Mouse (Mus musculus) cerebellum, adult 2 months (tissue): Measurements from ENCODE around the gene Adamtsl4.

Experiments
- CTCF ChIP-seq: fragments of 200-500 bp; IDR thresholded peaks from 2 replicates; pipeline ENCODE4 v1.5.1; 2011; ENCODE audit warnings: low read depth, mild to moderate bottlenecking, control low read depth, low read length, moderate library complexity, borderline replicate concordance; ENCODE audit not compliant: insufficient read depth
- POLR2A ChIP-seq: fragments of 200-500 bp; IDR thresholded peaks from 2 replicates; pipeline ENCODE4 v1.6.1; 2011; ENCODE audit warnings: low read length, control low read depth, borderline replicate concordance; ENCODE audit not compliant: insufficient read depth

- TF ChIP-seq CTCF (no peak), POLR2A (no peak)
These were observed 30.0 kb downstream of the Adamtsl4 start for GRCm38 (mm10) chr3:95657711-95658110.
